Mouse (Mus musculus) layer of hippocampus, postnatal 14 days (tissue): ENCODE measurements at regions not wholly inside any gene's neighbourhood (a gene's known extent, or its start where the extent isn't known, plus 50 kb on each side); places are given as distances from the start of the nearest gene placed in this dataset.
A peak's percentile ranks its signal among the peaks of the same experiment; 100 is the strongest.
"Not testable (repeated sequence)": the region's sequence is repeated elsewhere in the genome, so short reads cannot be mapped to it uniquely, and the experiment has no call there.

Source experiments
- DNase-seq, 2 experiments: peaks; one replicate each; pipeline ENCODE4 v3.0.0; 2021 to 2022; ENCODE audit warnings: low spot score in 2 of 2, mixed read lengths in 1 of 2

GRCm38 (mm10) chr3:59563486-59564006 is 166.0 kb upstream of the Gm5538 start:
- DNase-seq = not testable (repeated sequence)

GRCm38 (mm10) chr3:59542621-59543020 is 187.0 kb upstream of the Gm5538 start:
- no peak for DNase-seq

GRCm38 (mm10) chr3:59540547-59540946 is 189.0 kb upstream of the Gm5538 start:
- DNase-seq = not testable (repeated sequence)

- not testable (repeated sequence) for DNase-seq
Measured at GRCm38 (mm10) chr3:59539893-59540292, 189.7 kb upstream of the Gm5538 start.

GRCm38 (mm10) chr3:59531311-59531834 is 187.2 kb upstream of the Igsf10 start:
- no peak for DNase-seq

- DNase-seq = no peak
Measured at GRCm38 (mm10) chr3:59530592-59531310, 186.6 kb upstream of the Igsf10 start.

GRCm38 (mm10) chr3:59520766-59521165 is 176.6 kb upstream of the Igsf10 start:
- no peak for DNase-seq

- peak in 1 of 2 experiments; percentile 4 for DNase-seq
Measured at GRCm38 (mm10) chr3:59478095-59478494, 133.9 kb upstream of the Igsf10 start.

GRCm38 (mm10) chr3:59477441-59478061 is 133.4 kb upstream of the Igsf10 start:
- DNase-seq = no peak

- no peak for DNase-seq
Measured at GRCm38 (mm10) chr3:59468956-59469355, 124.8 kb upstream of the Igsf10 start.

GRCm38 (mm10) chr3:59462341-59463158 is 118.4 kb upstream of the Igsf10 start:
- DNase-seq = no peak

GRCm38 (mm10) chr3:59456938-59457337 is 112.7 kb upstream of the Igsf10 start:
- no peak for DNase-seq

GRCm38 (mm10) chr3:59451084-59451483 is 106.9 kb upstream of the Igsf10 start:
- DNase-seq = no peak

GRCm38 (mm10) chr3:59423621-59424020 is 79.4 kb upstream of the Igsf10 start:
- DNase-seq = no peak

GRCm38 (mm10) chr3:59409131-59409530 is 64.9 kb upstream of the Igsf10 start:
- peak in 1 of 2 experiments; percentile 5 for DNase-seq

GRCm38 (mm10) chr3:59406035-59406434 is 61.8 kb upstream of the Igsf10 start:
- DNase-seq = no peak

- DNase-seq = peak in 1 of 2 experiments; percentile 2
Measured at GRCm38 (mm10) chr3:59401856-59402255, 57.7 kb upstream of the Igsf10 start.

- no peak for DNase-seq
Measured at GRCm38 (mm10) chr3:59401425-59401824, 57.2 kb upstream of the Igsf10 start.
